Mouse (Mus musculus) stomach, embryonic 14.5 days (tissue): Measurements from ENCODE around the gene Cc2d2b. TPM values are rescaled to one million over a fixed set of nuclear protein-coding genes. Genes with fewer than 3 reads are reported as not detected.

Experiments used
- ATAC-seq: fragments of 200-750 bp; cut with Nextera tagmentation; 2 replicates; pipeline ENCODE4 v1.8.0; 2017; ENCODE audit warnings: low read depth, moderate TSS enrichment; ENCODE audit not compliant: insufficient number of reproducible peaks, insufficient read depth, low FRiP score
- H3K27ac ChIP-seq: fragments of 300-500 bp; sonication (generic); 2 replicates; pipeline ENCODE4 v1.5.1; 2014; ENCODE audit warnings: mild to moderate bottlenecking, low read length, moderate library complexity, mixed read lengths
- H3K27me3 ChIP-seq: fragments of 300-500 bp; sonication (generic); 2 replicates; pipeline ENCODE4 v1.6.1; 2014; ENCODE audit warnings: low read length, control low read depth, mixed read lengths; ENCODE audit not compliant: control insufficient read depth, insufficient read depth
- H3K36me3 ChIP-seq: fragments of 300-500 bp; sonication (generic); 2 replicates; pipeline ENCODE4 v1.6.1; 2014; ENCODE audit warnings: mild to moderate bottlenecking, control low read depth, low read length, moderate library complexity, mixed read lengths; ENCODE audit not compliant: control insufficient read depth, insufficient read depth
- H3K4me1 ChIP-seq: fragments of 300-500 bp; sonication (generic); 2 replicates; pipeline ENCODE4 v1.6.1; 2014; ENCODE audit warnings: low read length, control low read depth, mixed read lengths; ENCODE audit not compliant: control insufficient read depth, insufficient read depth
- H3K4me2 ChIP-seq: fragments of 300-500 bp; sonication (generic); replicated peaks from 2 replicates; pipeline ENCODE4 v1.6.1; 2014; ENCODE audit warnings: low read depth, low read length, control low read depth
- H3K4me3 ChIP-seq: fragments of 300-500 bp; sonication (generic); 2 replicates; pipeline ENCODE4 v1.5.1; 2014; ENCODE audit warnings: low read depth, low read length, control low read depth
- H3K9ac ChIP-seq: fragments of 300-500 bp; sonication (generic); replicated peaks from 2 replicates; pipeline ENCODE4 v1.6.1; 2014; ENCODE audit warnings: low read depth, mild to moderate bottlenecking, control low read depth, low read length, moderate library complexity, mixed read lengths
- H3K9me3 ChIP-seq: fragments of 300-500 bp; sonication (generic); 2 replicates; pipeline ENCODE4 v1.6.1; 2016; ENCODE audit warnings: low read depth, low read length, control low read depth; ENCODE audit not compliant: control insufficient read depth
- WGBS: fragments of 180-500 bp; shearing (Covaris S2); extraction: QIAGEN DNeasy Blood & Tissue Kit; methylation state at CpG from one replicate; pipeline ENCODE4 v1.1.7; 2014; 5-methylcytosine and 5-hydroxymethylcytosine counted together
- polyA plus RNA-seq: library from polyadenylated mRNA; unstranded; fragments of >200 nt; fragmentation: Nextera tagmentation; extraction: Ambion mirVana; gene quantifications from 2 replicates; pipeline ENCODE4 v1.2.1, GENCODE M21; 2014

The Cc2d2b gene
- polyA plus RNA-seq, 1 experiment from 2014 or later, result not detected

- Histone ChIP-seq H3K9me3 (no peaks in the 10 kb centered on the region), H3K36me3 (peaks cover under 1% of the 10 kb centered on the region; the same call in 1 of the 2 replicates), H3K27me3 (no peaks in the 10 kb centered on the region), H3K4me2 (peak overlapping the region; percentile 75), H3K9ac (peak overlapping the region; percentile 96), H3K4me3 (peak overlapping the region; percentile 94), H3K4me1 (peaks cover 12% of the 10 kb centered on the region; the same call in 1 of the 2 replicates), H3K27ac (peak overlapping the region; percentile 91)
- under 1% methylated on average over 74 of the region's 76 CpGs for WGBS
- ATAC-seq, result peak; percentile 60
Measured at GRCm38 (mm10) chr19:40831416-40832201, 83.1 kb downstream of the Cc2d2b start.

- Histone ChIP-seq H3K27me3 (no peaks in the 10 kb centered on the region), H3K4me1 (peaks cover 12% of the 10 kb centered on the region; the same call in 1 of the 2 replicates), H3K36me3 (peaks cover 8% of the 10 kb centered on the region; the same call in 1 of the 2 replicates), H3K4me3 (peak overlapping the region; percentile 94), H3K4me2 (peak overlapping the region; percentile 75), H3K9ac (no peak overlapping the region; the same call in 1 of the 2 replicates), H3K9me3 (no peaks in the 10 kb centered on the region), H3K27ac (no peak overlapping the region)
- no peak for ATAC-seq
- 34% methylated on average over 5 of the region's 5 CpGs for WGBS
Measured at GRCm38 (mm10) chr19:40832361-40832760, 83.8 kb downstream of the Cc2d2b start.

- no peaks in the 10 kb centered on the region for H3K27me3 ChIP-seq
- WGBS, result 93% methylated on average over 6 of the region's 6 CpGs
Measured at GRCm38 (mm10) chr19:40834436-40834835, 85.9 kb downstream of the Cc2d2b start.

DNA sequence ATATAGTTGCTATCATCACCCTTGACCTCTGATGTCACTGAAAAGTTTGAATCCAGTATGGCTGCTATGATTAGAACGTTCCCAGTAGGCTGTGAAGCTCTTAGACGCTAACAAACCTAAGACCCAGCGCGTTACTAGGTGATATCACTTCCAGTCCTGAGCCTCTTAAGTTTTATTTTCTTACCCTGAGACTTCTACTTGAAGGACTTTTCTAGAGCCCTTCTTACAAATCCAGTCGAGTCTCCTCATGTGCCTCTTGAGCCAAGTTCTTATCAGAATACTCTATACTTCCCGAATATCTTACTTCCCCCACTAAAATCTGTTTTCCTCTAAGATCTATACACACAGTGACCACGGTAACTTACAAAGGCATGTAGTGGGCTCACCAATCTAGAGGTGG, 89.7 kb downstream of the Cc2d2b start:
- Histone ChIP-seq H3K4me3 (no peak overlapping the region), H3K4me1 (peaks cover 3% of the 10 kb centered on the region; the same call in 1 of the 2 replicates), H3K27me3 (no peaks in the 10 kb centered on the region), H3K27ac (no peak overlapping the region), H3K9ac (no peak overlapping the region), H3K4me2 (no peak overlapping the region), H3K9me3 (no peaks in the 10 kb centered on the region), H3K36me3 (peaks cover 43% of the 10 kb centered on the region)
- no peak for ATAC-seq
- 92% methylated on average over 7 of the region's 7 CpGs for WGBS

More at GRCm38 (mm10) chr19:40834436-40834835, 85.9 kb downstream of the Cc2d2b start:
- Histone ChIP-seq H3K9ac (no peak overlapping the region), H3K4me3 (no peak overlapping the region), H3K36me3 (peaks cover 23% of the 10 kb centered on the region), H3K9me3 (no peaks in the 10 kb centered on the region), H3K4me1 (peaks cover 12% of the 10 kb centered on the region; the same call in 1 of the 2 replicates), H3K4me2 (no peak overlapping the region), H3K27ac (no peak overlapping the region)
- ATAC-seq, result no peak

DNA sequence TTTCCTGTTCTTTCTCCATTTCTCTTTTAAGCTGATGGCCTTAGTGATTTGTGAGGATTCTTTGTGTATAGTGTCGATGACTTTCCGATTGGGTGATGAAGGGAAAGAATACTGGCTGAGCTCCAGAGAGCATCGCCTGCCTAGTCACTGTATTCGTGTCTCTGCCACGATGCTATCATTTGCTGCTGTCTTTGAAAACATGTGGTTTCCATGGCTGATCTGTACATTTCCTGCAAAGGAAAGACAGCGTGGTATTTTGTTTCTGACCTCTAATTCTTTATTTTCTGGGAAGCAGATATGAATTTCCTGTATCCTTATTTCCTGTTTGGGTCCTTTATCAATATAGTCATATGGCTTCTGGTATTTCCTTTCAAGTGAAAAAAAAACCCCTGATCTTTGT, 91.8 kb downstream of the Cc2d2b start:
- ATAC-seq, result no peak
- WGBS, result 80% methylated on average over 6 of the region's 6 CpGs
- peaks cover 58% of the 10 kb centered on the region for H3K36me3 ChIP-seq

DNA sequence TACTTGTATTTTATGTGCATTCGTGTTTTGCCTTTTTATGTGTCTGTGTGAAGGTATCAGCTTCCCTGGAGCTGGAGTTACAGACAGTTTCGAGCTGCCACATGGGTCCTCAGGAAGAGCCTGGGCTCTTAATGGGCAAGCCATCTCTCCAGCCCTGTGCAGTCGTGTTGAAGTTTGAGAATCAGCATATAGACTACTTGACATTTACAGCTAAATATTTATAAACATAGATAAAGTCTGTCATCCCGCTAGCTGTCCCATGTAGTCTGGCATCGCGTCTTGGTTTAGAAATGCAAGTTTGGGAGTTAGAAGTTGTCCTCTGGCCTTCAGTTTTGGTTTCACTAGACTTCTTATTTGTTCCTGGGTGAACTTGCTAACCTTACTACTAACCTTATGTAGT, 92.5 kb downstream of the Cc2d2b start:
- 56% methylated on average over 6 of the region's 6 CpGs for WGBS

More for the DNA sequence above, 91.8 kb downstream of the Cc2d2b start:
- Histone ChIP-seq H3K27ac (no peak overlapping the region), H3K9ac (no peak overlapping the region), H3K4me3 (no peak overlapping the region), H3K27me3 (no peaks in the 10 kb centered on the region), H3K4me2 (no peak overlapping the region), H3K4me1 (no peaks in the 10 kb centered on the region), H3K9me3 (no peaks in the 10 kb centered on the region)

GRCm38 (mm10) chr19:40841593-40841992, 93.0 kb downstream of the Cc2d2b start:
- H3K27me3 ChIP-seq, result no peaks in the 10 kb centered on the region
- no peak for ATAC-seq
- peaks cover 68% of the 10 kb centered on the region for H3K36me3 ChIP-seq
- H3K27ac ChIP-seq, result no peak overlapping the region
- H3K4me1 ChIP-seq, result no peaks in the 10 kb centered on the region
- H3K4me3 ChIP-seq, result no peak overlapping the region
- no peaks in the 10 kb centered on the region for H3K9me3 ChIP-seq
- 87% methylated on average over 13 of the region's 13 CpGs for WGBS
- H3K9ac ChIP-seq, result no peak overlapping the region
- H3K4me2 ChIP-seq, result no peak overlapping the region

More for the DNA sequence above, 92.5 kb downstream of the Cc2d2b start:
- no peaks in the 10 kb centered on the region for H3K9me3 ChIP-seq
- H3K27ac ChIP-seq, result no peak overlapping the region
- no peaks in the 10 kb centered on the region for H3K4me1 ChIP-seq
- H3K4me2 ChIP-seq, result no peak overlapping the region
- H3K9ac ChIP-seq, result no peak overlapping the region
- ATAC-seq, result no peak
- peaks cover 66% of the 10 kb centered on the region for H3K36me3 ChIP-seq
- H3K4me3 ChIP-seq, result no peak overlapping the region
- no peaks in the 10 kb centered on the region for H3K27me3 ChIP-seq

- ATAC-seq, result no peak
- no peak overlapping the region for H3K27ac ChIP-seq
- no peaks in the 10 kb centered on the region for H3K27me3 ChIP-seq
- no peaks in the 10 kb centered on the region for H3K9me3 ChIP-seq
- peaks cover 60% of the 10 kb centered on the region for H3K36me3 ChIP-seq
- no peak overlapping the region for H3K9ac ChIP-seq
- WGBS, result 86% methylated on average over 13 of the region's 13 CpGs
- H3K4me3 ChIP-seq, result no peak overlapping the region
- H3K4me1 ChIP-seq, result no peaks in the 10 kb centered on the region
- no peak overlapping the region for H3K4me2 ChIP-seq
Measured at GRCm38 (mm10) chr19:40844731-40845130, 96.2 kb downstream of the Cc2d2b start.
